Mouse (Mus musculus) bone marrow, adult 2 months (tissue): ENCODE measurements around the gene Ikzf2.

ENCODE experiments used
- CTCF ChIP-seq: fragments of 200-500 bp; IDR thresholded peaks from 2 replicates; pipeline ENCODE4 v1.5.1; 2011; ENCODE audit warnings: low read length, control low read depth; ENCODE audit not compliant: control insufficient read depth, insufficient read depth
- POLR2A ChIP-seq: fragments of 200-500 bp; IDR thresholded peaks from 2 replicates; pipeline ENCODE4 v1.6.1; 2011; ENCODE audit warnings: low read depth, mild to moderate bottlenecking, control low read depth, low read length, borderline replicate concordance; ENCODE audit not compliant: control insufficient read depth

DNA sequence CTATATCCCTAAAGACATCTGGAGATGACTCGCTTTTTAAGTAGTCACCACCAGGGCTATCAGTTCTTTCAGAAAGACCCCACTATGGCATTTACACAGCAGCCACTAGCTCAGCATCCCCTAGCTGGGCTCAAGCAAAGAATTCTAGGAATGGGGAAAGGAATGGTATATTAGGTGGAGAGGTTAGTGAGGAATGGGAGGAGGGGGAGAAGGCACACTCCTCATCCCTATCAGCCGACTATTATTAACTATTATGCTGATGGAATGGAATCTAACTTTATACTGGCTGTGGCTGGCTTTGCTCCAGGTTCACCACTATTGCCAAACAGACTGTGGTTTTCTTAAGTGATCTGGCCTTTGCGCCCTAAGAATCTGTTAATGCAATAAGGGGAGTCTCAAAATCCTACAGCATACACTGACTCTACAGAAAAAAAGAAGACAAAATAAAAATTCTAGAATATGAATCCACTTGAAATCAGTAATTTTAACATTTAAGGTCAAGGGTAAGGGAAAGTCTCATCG is 75.8 kb downstream of the Ikzf2 start:
- TF ChIP-seq CTCF (no peak), POLR2A (no peak)
